Mouse (Mus musculus): ENCODE data around the gene Gemin7. TPM values are rescaled to one million over a fixed set of nuclear protein-coding genes. Genes with fewer than 3 reads are reported as not detected.
A peak's percentile ranks its signal among the peaks of the same experiment; 100 is the strongest.

The Gemin7 gene
- polyA plus RNA-seq, 1 experiment from 2014 or later: 114 TPM

DNA sequence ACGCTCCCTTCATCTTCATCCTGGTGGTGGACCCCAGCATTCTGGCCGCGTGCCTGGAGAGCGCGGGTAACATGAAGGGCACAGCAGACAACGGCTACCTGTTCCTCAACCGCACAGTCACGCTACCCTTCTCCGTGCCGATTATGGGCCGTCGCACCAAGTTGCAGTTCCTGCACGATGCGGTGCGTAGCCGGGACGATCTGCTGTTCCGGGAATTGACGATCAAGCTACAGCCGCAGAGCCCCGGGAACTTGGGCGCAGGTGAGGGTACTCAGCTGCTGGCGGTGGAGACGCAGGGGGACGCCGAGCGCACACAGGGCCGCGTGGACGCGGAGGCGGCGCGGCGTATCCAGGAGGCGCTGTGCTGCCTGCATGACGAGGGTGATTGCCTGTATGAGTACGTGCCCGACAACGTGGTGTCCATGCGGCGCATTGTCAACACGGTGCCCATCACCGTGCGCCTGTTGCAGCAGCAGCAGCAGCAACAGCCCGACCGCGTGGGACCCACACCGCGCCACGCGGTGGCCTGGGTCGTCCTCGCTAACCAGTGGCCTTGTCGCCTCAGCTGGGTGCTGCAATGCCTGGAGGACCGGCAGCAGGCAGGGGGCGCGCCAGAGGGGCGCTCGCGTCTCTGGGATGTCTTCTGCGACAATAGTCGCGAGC, 53.5 kb downstream of the Gemin7 start:
- DNase-seq (ENCODE audit: low spot score) (peak; percentile 71), ATAC-seq (ENCODE audit: low FRiP score, low TSS enrichment) (0 out of 2 replicates have a peak, but pooled peaks have one; percentile 13)
- Histone ChIP-seq H3K4me3 (ENCODE audit: low read depth, low read length) (peak overlapping the region; percentile 39), H3K27me3 (ENCODE audit: control insufficient read depth, insufficient read depth, low read length) (peaks cover 26% of the 10 kb centered on the region; the same call in 1 of the 2 replicates), H3K4me2 (replicated peaks; ENCODE audit: low read depth) (peak overlapping the region; percentile 55), H3K36me3 (ENCODE audit: control insufficient read depth, insufficient read depth, low read length) (no peaks in the 10 kb centered on the region), H3K9me3 (ENCODE audit: control insufficient read depth, low read length) (no peaks in the 10 kb centered on the region), H3K27ac (replicated peaks) (no peak overlapping the region), H3K4me1 (replicated peaks; ENCODE audit: control insufficient read depth, insufficient read depth) (peaks cover 10% of the 10 kb centered on the region), H3K9ac (ENCODE audit: low read length) (no peak overlapping the region; the same call in 1 of the 2 replicates)
- 1% methylated on average over 64 of the region's 64 CpGs for whole genome bisulfite sequencing
- TF ChIP-seq EP300 (optimal IDR thresholded peaks at IDR 0.05): no peak
- peak; percentile 69 for TF ChIP-seq CTCF (IDR thresholded peaks at IDR 0.05; ENCODE audit: low read depth)

DNA sequence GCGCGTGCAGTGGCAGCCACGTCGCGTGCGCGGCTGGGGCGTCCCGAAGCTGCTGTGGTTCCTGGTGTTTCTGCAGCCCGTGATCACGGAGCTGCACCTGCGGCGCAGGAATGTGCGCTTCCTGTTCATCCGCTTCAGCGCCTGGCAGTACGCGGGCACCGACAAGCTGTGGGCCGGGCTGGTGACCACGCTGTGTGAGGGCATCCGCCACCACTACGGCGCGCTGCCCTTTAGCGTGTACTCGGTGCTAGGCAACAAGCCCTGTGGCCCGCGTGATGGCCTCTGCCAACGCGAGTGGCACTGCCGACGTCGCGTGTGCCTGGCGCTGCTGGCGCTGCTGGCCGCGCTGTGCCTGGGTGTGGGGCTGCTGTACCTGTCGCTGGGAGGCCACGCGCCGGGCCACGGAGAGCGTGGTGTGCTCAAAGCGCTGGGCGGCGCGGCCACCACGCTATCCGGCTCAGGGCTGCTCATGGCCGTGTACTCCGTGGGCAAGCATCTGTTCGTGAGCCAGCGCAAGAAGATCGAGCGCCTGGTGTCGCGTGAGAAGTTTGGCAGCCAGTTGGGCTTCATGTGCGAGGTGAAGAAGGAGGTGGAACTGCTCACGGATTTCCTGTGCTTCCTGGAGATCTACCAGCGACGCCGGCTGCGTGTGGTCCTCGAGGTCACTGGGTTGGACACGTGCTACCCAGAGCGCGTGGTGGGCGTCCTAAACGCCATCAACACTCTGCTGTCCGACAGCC, 54.2 kb downstream of the Gemin7 start:
- H3K27ac ChIP-seq (replicated peaks): no peak overlapping the region
- H3K9ac ChIP-seq (ENCODE audit: low read length): no peak overlapping the region; the same call in 1 of the 2 replicates
- peak overlapping the region; percentile 39 for H3K4me3 ChIP-seq (ENCODE audit: low read depth, low read length)
- peaks cover 10% of the 10 kb centered on the region for H3K4me1 ChIP-seq (replicated peaks; ENCODE audit: control insufficient read depth, insufficient read depth)
- no peaks in the 10 kb centered on the region for H3K9me3 ChIP-seq (ENCODE audit: control insufficient read depth, low read length)
- H3K27me3 ChIP-seq (ENCODE audit: control insufficient read depth, insufficient read depth, low read length): peaks cover 28% of the 10 kb centered on the region; the same call in 1 of the 2 replicates
- DNase-seq (ENCODE audit: low spot score) (peak; percentile 37), ATAC-seq (ENCODE audit: low FRiP score, low TSS enrichment) (0 out of 2 replicates have a peak, but pooled peaks have one; percentile 25)
- peak overlapping the region; percentile 55 for H3K4me2 ChIP-seq (replicated peaks; ENCODE audit: low read depth)
- 7% methylated on average over 72 of the region's 72 CpGs for WGBS
- H3K36me3 ChIP-seq (ENCODE audit: control insufficient read depth, insufficient read depth, low read length): no peaks in the 10 kb centered on the region
- TF ChIP-seq CTCF (IDR thresholded peaks at IDR 0.05; ENCODE audit: low read depth) (no peak), EP300 (optimal IDR thresholded peaks at IDR 0.05) (no peak)

DNA sequence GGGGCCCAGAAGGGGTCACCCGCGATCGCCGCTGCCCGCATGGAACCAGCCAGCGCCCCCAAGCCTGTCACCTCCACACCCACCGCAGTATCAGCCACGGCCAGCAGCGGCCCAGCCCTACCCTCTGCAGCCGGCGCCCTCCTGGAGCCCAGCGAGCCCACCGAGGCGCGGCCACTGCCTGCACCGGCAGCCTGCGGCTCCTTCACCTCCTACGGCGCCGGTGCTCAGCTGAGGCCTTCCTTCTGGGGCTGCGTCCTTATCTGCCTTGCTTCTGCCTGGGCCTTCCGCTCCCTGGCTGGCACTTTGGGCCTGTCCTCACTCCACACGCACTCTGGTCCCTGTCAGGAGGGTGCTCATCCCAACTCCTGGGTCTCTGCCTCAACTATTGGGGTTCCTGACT, 57.4 kb downstream of the Gemin7 start:
- Histone ChIP-seq H3K4me2 (replicated peaks; ENCODE audit: low read depth) (peak overlapping the region; percentile 4; the same call in 1 of the 2 replicates), H3K9ac (ENCODE audit: low read length) (peak overlapping the region; percentile 4; the same call in 1 of the 2 replicates), H3K4me1 (replicated peaks; ENCODE audit: control insufficient read depth, insufficient read depth) (peaks cover 10% of the 10 kb centered on the region), H3K9me3 (ENCODE audit: control insufficient read depth, low read length) (no peaks in the 10 kb centered on the region), H3K27ac (replicated peaks) (no peak overlapping the region), H3K4me3 (ENCODE audit: low read depth, low read length) (no peak overlapping the region; the same call in 1 of the 2 replicates), H3K36me3 (ENCODE audit: control insufficient read depth, insufficient read depth, low read length) (no peaks in the 10 kb centered on the region), H3K27me3 (ENCODE audit: control insufficient read depth, insufficient read depth, low read length) (peaks cover 28% of the 10 kb centered on the region; the same call in 1 of the 2 replicates)
- 11% methylated on average over 23 of the region's 23 CpGs for WGBS
- no peak for ATAC-seq (ENCODE audit: low FRiP score, low TSS enrichment)
- TF ChIP-seq CTCF (IDR thresholded peaks at IDR 0.05; ENCODE audit: low read depth) (no peak), EP300 (optimal IDR thresholded peaks at IDR 0.05) (no peak)
- DNase-seq (ENCODE audit: low spot score): no peak

DNA sequence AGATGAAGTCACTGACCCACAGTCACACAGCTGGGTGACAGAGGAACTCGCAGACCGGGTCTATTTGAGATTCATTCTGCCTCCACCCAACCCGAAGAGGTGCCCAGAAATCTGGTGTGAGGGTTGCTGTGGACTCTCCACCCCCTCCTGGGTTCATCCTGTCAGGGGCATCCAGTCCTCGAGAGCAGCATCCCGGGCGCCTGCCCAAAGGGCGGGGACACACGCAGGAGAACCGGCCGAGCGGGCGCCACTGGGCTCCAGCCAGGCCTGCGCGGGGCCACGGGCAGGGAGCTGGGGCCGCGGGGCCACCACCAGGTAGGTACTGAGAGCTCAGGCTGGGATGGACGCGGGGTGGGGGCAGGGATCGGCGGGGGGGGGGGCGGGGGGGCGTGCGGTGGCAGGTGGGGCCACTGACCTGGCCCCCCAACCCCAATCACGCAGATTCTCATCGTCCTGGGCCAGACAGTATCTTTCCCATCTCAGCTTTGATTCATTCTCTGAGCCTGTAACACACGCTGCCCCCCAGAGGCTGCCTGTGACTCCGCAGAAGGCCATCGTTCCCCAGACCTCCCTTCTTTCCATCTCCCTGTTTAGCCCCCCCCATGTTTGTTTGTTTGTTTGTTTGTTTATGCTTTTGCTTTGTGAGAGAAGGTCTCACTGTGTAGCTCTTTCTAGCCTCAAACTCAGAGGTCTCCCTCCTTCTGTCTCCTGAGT, 59.6 kb downstream of the Gemin7 start, which contains the start of gene Nkpd1:
Nkpd1 (plus strand) TSS at position 187 of the 714 bp plus-strand sequence.
- Histone ChIP-seq H3K27ac (replicated peaks) (peak within 1 kb of the TSS; percentile 35; the same call in 1 of the 2 replicates), H3K9me3 (ENCODE audit: control insufficient read depth, low read length) (no peaks in the 10 kb centered on the region), H3K9ac (ENCODE audit: low read length) (peak within 1 kb of the TSS; percentile 41), H3K27me3 (ENCODE audit: control insufficient read depth, insufficient read depth, low read length) (peaks cover 16% of the 10 kb centered on the region; the same call in 1 of the 2 replicates), H3K4me1 (replicated peaks; ENCODE audit: control insufficient read depth, insufficient read depth) (no peaks in the 10 kb centered on the region; the same call in none of the 2 replicates), H3K4me2 (replicated peaks; ENCODE audit: low read depth) (peak within 1 kb of the TSS; percentile 44), H3K4me3 (ENCODE audit: low read depth, low read length) (0 out of 2 replicates have a peak within 1 kb of the TSS, but pooled peaks have one; percentile 10), H3K36me3 (ENCODE audit: control insufficient read depth, insufficient read depth, low read length) (no peaks in the 10 kb centered on the region)
- DNase-seq (ENCODE audit: low spot score) (peak; percentile 61), ATAC-seq (ENCODE audit: low FRiP score, low TSS enrichment) (peak; percentile 38; the same call in 1 of the 2 replicates)
- WGBS: 3% methylated on average over 19 of the region's 29 CpGs
- TF ChIP-seq EP300 (optimal IDR thresholded peaks at IDR 0.05) (no peak), CTCF (IDR thresholded peaks at IDR 0.05; ENCODE audit: low read depth) (peak; percentile 64)

Other genes starting within 250 kb of the Gemin7 start
- gene Ercc1, start 232.8 kb downstream of the Gemin7 start, polyA plus RNA-seq (2015; fragmentation: Nextera tagmentation; extraction: Ambion mirVana): 32.8 and 36.9 TPM in 2 replicates
- 13.4 and 13.6 TPM in 2 replicates for gene Cd3eap, start 218.1 kb downstream of the Gemin7 start, polyA plus RNA-seq (2015; fragmentation: Nextera tagmentation; extraction: Ambion mirVana)
- 10.3 and 12.2 TPM in 2 replicates for gene Ppp1r13l, start 217.8 kb downstream of the Gemin7 start, polyA plus RNA-seq (2015; fragmentation: Nextera tagmentation; extraction: Ambion mirVana)
- gene Ercc2, start 195.6 kb downstream of the Gemin7 start, polyA plus RNA-seq (2015; fragmentation: Nextera tagmentation; extraction: Ambion mirVana): 6.0 and 6.4 TPM in 2 replicates
- gene Klc3, start 173.5 kb downstream of the Gemin7 start, polyA plus RNA-seq (2015; fragmentation: Nextera tagmentation; extraction: Ambion mirVana): 24.3 and 26.5 TPM in 2 replicates
- gene Ckm, start 172.8 kb downstream of the Gemin7 start, polyA plus RNA-seq (2015; fragmentation: Nextera tagmentation; extraction: Ambion mirVana): 42.1 and 43.6 TPM in 2 replicates
- 5.2 and 5.3 TPM in 2 replicates for gene Mark4, start 118.8 kb downstream of the Gemin7 start, polyA plus RNA-seq (2015; fragmentation: Nextera tagmentation; extraction: Ambion mirVana)
- gene Exoc3l2, start 114.3 kb downstream of the Gemin7 start, polyA plus RNA-seq (2015; fragmentation: Nextera tagmentation; extraction: Ambion mirVana): 0.97 and 1.1 TPM in 2 replicates
- 3.2 and 3.7 TPM in 2 replicates for gene Bloc1s3, start 69.2 kb downstream of the Gemin7 start, polyA plus RNA-seq (2015; fragmentation: Nextera tagmentation; extraction: Ambion mirVana)
- 113 and 123 TPM in 2 replicates for gene Trappc6a, start 69.2 kb downstream of the Gemin7 start, polyA plus RNA-seq (2015; fragmentation: Nextera tagmentation; extraction: Ambion mirVana)
- 30.8 and 33.0 TPM in 2 replicates for gene Nkpd1, start 59.8 kb downstream of the Gemin7 start, polyA plus RNA-seq (2015; fragmentation: Nextera tagmentation; extraction: Ambion mirVana)
- 16.5 and 21.2 TPM in 2 replicates for gene Ppp1r37, start 14.5 kb downstream of the Gemin7 start, polyA plus RNA-seq (2015; fragmentation: Nextera tagmentation; extraction: Ambion mirVana)
- 3.7 and 5.0 TPM in 2 replicates for gene Zfp296, start 308 bp downstream of the Gemin7 start, polyA plus RNA-seq (2015; fragmentation: Nextera tagmentation; extraction: Ambion mirVana)
- 19.0 and 21.5 TPM in 2 replicates for gene Clasrp, start 26.9 kb upstream of the Gemin7 start, polyA plus RNA-seq (2015; fragmentation: Nextera tagmentation; extraction: Ambion mirVana)
- gene Relb, start 51.8 kb upstream of the Gemin7 start, polyA plus RNA-seq (2015; fragmentation: Nextera tagmentation; extraction: Ambion mirVana): 7.3 and 8.7 TPM in 2 replicates
- 55.0 and 65.1 TPM in 2 replicates for gene Clptm1, start 87.4 kb upstream of the Gemin7 start, polyA plus RNA-seq (2015; fragmentation: Nextera tagmentation; extraction: Ambion mirVana)
- gene Apoc2, start 100.3 kb upstream of the Gemin7 start, polyA plus RNA-seq (2015; fragmentation: Nextera tagmentation; extraction: Ambion mirVana): 8.7 and 10.7 TPM in 2 replicates
- gene Gm44805, start 103.8 kb upstream of the Gemin7 start, polyA plus RNA-seq (2015; fragmentation: Nextera tagmentation; extraction: Ambion mirVana): not detected in 2 replicates
- 2.8 and 6.1 TPM in 2 replicates for gene Apoc4, start 103.9 kb upstream of the Gemin7 start, polyA plus RNA-seq (2015; fragmentation: Nextera tagmentation; extraction: Ambion mirVana)
- gene Apoc1, start 115.1 kb upstream of the Gemin7 start, polyA plus RNA-seq (2015; fragmentation: Nextera tagmentation; extraction: Ambion mirVana): 79.6 and 88.4 TPM in 2 replicates
- gene Apoe, start 121.6 kb upstream of the Gemin7 start, polyA plus RNA-seq (2015; fragmentation: Nextera tagmentation; extraction: Ambion mirVana): 383 and 436 TPM in 2 replicates
- 98.0 and 105 TPM in 2 replicates for gene Tomm40, start 137.8 kb upstream of the Gemin7 start, polyA plus RNA-seq (2015; fragmentation: Nextera tagmentation; extraction: Ambion mirVana)
- 82.2 and 83.8 TPM in 2 replicates for gene Nectin2, start 172.9 kb upstream of the Gemin7 start, polyA plus RNA-seq (2015; fragmentation: Nextera tagmentation; extraction: Ambion mirVana)
- 87.5 and 103 TPM in 2 replicates for gene Bcam, start 193.4 kb upstream of the Gemin7 start, polyA plus RNA-seq (2015; fragmentation: Nextera tagmentation; extraction: Ambion mirVana)
- 44.4 and 48.5 TPM in 2 replicates for gene Cblc, start 219.2 kb upstream of the Gemin7 start, polyA plus RNA-seq (2015; fragmentation: Nextera tagmentation; extraction: Ambion mirVana)
- 8.9 and 9.1 TPM in 2 replicates for gene Bcl3, start 245.2 kb upstream of the Gemin7 start, polyA plus RNA-seq (2015; fragmentation: Nextera tagmentation; extraction: Ambion mirVana)